Mouse (Mus musculus): Measurements from ENCODE around the gene Tmem35b.

Tmem35b gene

GRCm38 (mm10) chr4:127168211-127168913 lies 44.9 kb downstream of the Tmem35b start:
- DNase-seq (ENCODE audit: inconsistent ontology term), result peak; percentile 63

- peak; percentile 40 for DNase-seq (ENCODE audit: inconsistent ontology term)
These were observed 45.4 kb downstream of the Tmem35b start, which contains the start of gene Dlgap3 for GRCm38 (mm10) chr4:127168914-127169345. TSS of gene Dlgap3 (plus strand) at chr4:127169204.

- DNase-seq (ENCODE audit: inconsistent ontology term), result peak; percentile 12
These were observed 46.1 kb downstream of the Tmem35b start for GRCm38 (mm10) chr4:127169346-127170221.

- DNase-seq (ENCODE audit: inconsistent ontology term), result no peak
These were observed 47.4 kb downstream of the Tmem35b start for GRCm38 (mm10) chr4:127170866-127171265.

- no peak for DNase-seq (ENCODE audit: inconsistent ontology term)
These were observed 47.9 kb downstream of the Tmem35b start for GRCm38 (mm10) chr4:127171341-127171905.

- no peak for DNase-seq (ENCODE audit: inconsistent ontology term)
These were observed 48.6 kb downstream of the Tmem35b start for GRCm38 (mm10) chr4:127172119-127172518.

- no peak for DNase-seq (ENCODE audit: inconsistent ontology term)
These were observed 49.1 kb downstream of the Tmem35b start for GRCm38 (mm10) chr4:127172614-127173013.

- DNase-seq (ENCODE audit: inconsistent ontology term), result peak; percentile 71
These were observed 50.0 kb downstream of the Tmem35b start for GRCm38 (mm10) chr4:127173461-127173860.

- DNase-seq (ENCODE audit: inconsistent ontology term), result no peak
These were observed 50.8 kb downstream of the Tmem35b start for GRCm38 (mm10) chr4:127174075-127174899.

GRCm38 (mm10) chr4:127174900-127175278 lies 51.4 kb downstream of the Tmem35b start:
- no peak for DNase-seq (ENCODE audit: inconsistent ontology term)

GRCm38 (mm10) chr4:127177961-127178360 lies 54.5 kb downstream of the Tmem35b start:
- no peak for DNase-seq (ENCODE audit: inconsistent ontology term)

GRCm38 (mm10) chr4:127178671-127179070 lies 55.2 kb downstream of the Tmem35b start:
- DNase-seq (ENCODE audit: inconsistent ontology term), result no peak

Data from Muller cell, postnatal 12 days (primary cell).